31 mouse cellular contexts compared by ENCODE assay signal in genomic region chr10:96545761-96546388, GRCm38 (mm10).
DNase-seq lines count a peak whose midpoint lies in the region; ATAC-seq and TF ChIP-seq lines count a peak whose summit lies in the region.
"Had no signal": no experiment of that assay in that cellular context is flagged by ENCODE, and none has a peak within 500 bp of the region (broad histone marks: within the 10 kb centered on the region; RNA-seq: fewer than 3 reads in every experiment).

No protein-coding gene starts in this region.

- no peaks in the 10 kb centered on the region for H3K9me3 ChIP-seq in forebrain, embryonic 15.5 days
- no peaks in the 10 kb centered on the region for H3K9me3 ChIP-seq in forebrain, embryonic 10.5 days
- H3K9me3 ChIP-seq in lung, embryonic 14.5 days (ENCODE audit: low read depth, low read length), result no peaks in the 10 kb centered on the region
- H3K9me3 ChIP-seq: heart, embryonic 12.5 days; neural tube, embryonic 13.5 days; stomach, embryonic 15.5 days had no signal

- WGBS in forebrain, embryonic 15.5 days, result 23% methylated on average over 2 of the region's 2 CpGs
- 93% methylated on average over 2 of the region's 2 CpGs for WGBS in forebrain, embryonic 10.5 days
- 50% methylated on average over 2 of the region's 2 CpGs for WGBS in lung, embryonic 14.5 days
- WGBS in lung, adult 2 months, result 59% methylated on average over 2 of the region's 2 CpGs

- H3K4me2 ChIP-seq in forebrain, embryonic 15.5 days (replicated peaks), result no peak overlapping the region
- H3K4me2 ChIP-seq in lung, embryonic 14.5 days, result no peak overlapping the region
- H3K4me2 ChIP-seq: heart, embryonic 12.5 days; neural tube, embryonic 13.5 days; stomach, embryonic 15.5 days had no signal

- peak; percentile 89 for ATAC-seq in forebrain, embryonic 15.5 days (replicated peaks)
- ATAC-seq in lung, embryonic 14.5 days (ENCODE audit: insufficient read depth), result no peak
- peak; percentile 80; the same call in 1 of the 2 replicates for ATAC-seq in common myeloid progenitor, adult 5-6 weeks (replicated peaks; ENCODE audit: low read depth, poor library complexity, severe bottlenecking)
- ATAC-seq in megakaryocyte, adult 5-6 weeks (ENCODE audit: poor library complexity, severe bottlenecking), result peak; percentile 26; the same call in 1 of the 2 replicates
- ATAC-seq: CD4-positive, CD25-positive, alpha-beta regulatory T cell, adult 4 months; hindbrain, postnatal 0 days; intestine, embryonic 16.5 days; Patski had no signal

- peaks cover 12% of the 10 kb centered on the region for H3K4me1 ChIP-seq in forebrain, embryonic 15.5 days
- no peaks in the 10 kb centered on the region for H3K4me1 ChIP-seq in forebrain, embryonic 10.5 days
- no peaks in the 10 kb centered on the region for H3K4me1 ChIP-seq in lung, embryonic 14.5 days (ENCODE audit: insufficient read depth)
- no peaks in the 10 kb centered on the region for H3K4me1 ChIP-seq in lung, adult 2 months (ENCODE audit: control insufficient read depth, insufficient read depth, low read length)
- H3K4me1 ChIP-seq: heart, embryonic 12.5 days; stomach, embryonic 15.5 days had no signal

- no peak for TF ChIP-seq POLR2A in lung, adult 2 months (IDR thresholded peaks at IDR 0.05; ENCODE audit: borderline replicate concordance, extremely low read depth, low read depth, low read length)

- no peak overlapping the region for H3K27ac ChIP-seq in forebrain, embryonic 15.5 days (replicated peaks)
- H3K27ac ChIP-seq in forebrain, embryonic 10.5 days, result no peak overlapping the region
- no peak overlapping the region for H3K27ac ChIP-seq in lung, embryonic 14.5 days (ENCODE audit: low read depth)
- H3K27ac ChIP-seq: hindbrain, postnatal 0 days; left cerebral cortex, adult 2 months; stomach, embryonic 15.5 days had no signal

- no peak for TF ChIP-seq CTCF in lung, embryonic 14.5 days (IDR thresholded peaks at IDR 0.05; ENCODE audit: low read depth)
- no peak for TF ChIP-seq CTCF in lung, adult 2 months (IDR thresholded peaks at IDR 0.05; ENCODE audit: insufficient read depth, low read length)

- DNase-seq in forebrain, embryonic 10.5 days (ENCODE audit: extremely low spot score, low spot score), result no peak
- DNase-seq in lung, embryonic 14.5 days, result peak; percentile 22
- no peak for DNase-seq in lung, adult 2 months
- no peak for DNase-seq in layer of hippocampus, postnatal 36 days
- no peak for DNase-seq in thymus, postnatal 14 days
- DNase-seq: adrenal gland, postnatal 36 days; cerebellum, adult 11-12 months; cerebellum, postnatal 25 days; gastrocnemius, postnatal 10 days; heart, adult 11 months; heart, postnatal 10 days; kidney, postnatal 36 days; liver; lung, postnatal 14 days; midbrain, embryonic 14.5 days; retina, postnatal 1 day; right cerebral cortex, postnatal 4 days; thymus, adult 18-20 months; thymus, postnatal 4 days had no signal

- H3K4me3 ChIP-seq in forebrain, embryonic 15.5 days, result no peak overlapping the region
- no peak overlapping the region for H3K4me3 ChIP-seq in forebrain, embryonic 10.5 days
- no peak overlapping the region for H3K4me3 ChIP-seq in lung, embryonic 14.5 days (ENCODE audit: low read depth, low read length)
- no peak overlapping the region for H3K4me3 ChIP-seq in lung, adult 2 months (replicated peaks; ENCODE audit: extremely low read depth, low read depth, low read length)
- H3K4me3 ChIP-seq: heart, embryonic 12.5 days; left cerebral cortex, adult 2 months; neural tube, embryonic 13.5 days; stomach, embryonic 15.5 days had no signal

- no peak overlapping the region for H3K9ac ChIP-seq in forebrain, embryonic 15.5 days (replicated peaks)
- no peak overlapping the region for H3K9ac ChIP-seq in lung, embryonic 14.5 days
- H3K9ac ChIP-seq: heart, embryonic 12.5 days; neural tube, embryonic 13.5 days; stomach, embryonic 15.5 days had no signal

- no peaks in the 10 kb centered on the region for H3K36me3 ChIP-seq in forebrain, embryonic 15.5 days
- H3K36me3 ChIP-seq in forebrain, embryonic 10.5 days (replicated peaks), result no peaks in the 10 kb centered on the region
- H3K36me3 ChIP-seq in lung, embryonic 14.5 days (ENCODE audit: insufficient read depth), result no peaks in the 10 kb centered on the region
- H3K36me3 ChIP-seq: G1E; heart, embryonic 12.5 days; neural tube, embryonic 13.5 days; stomach, embryonic 15.5 days had no signal

- no peaks in the 10 kb centered on the region for H3K27me3 ChIP-seq in forebrain, embryonic 15.5 days
- H3K27me3 ChIP-seq in forebrain, embryonic 10.5 days (ENCODE audit: poor library complexity, severe bottlenecking), result no peaks in the 10 kb centered on the region
- no peaks in the 10 kb centered on the region for H3K27me3 ChIP-seq in lung, embryonic 14.5 days (ENCODE audit: insufficient read depth, low read length)
- H3K27me3 ChIP-seq: heart, embryonic 12.5 days; neural tube, embryonic 13.5 days; Patski; stomach, embryonic 15.5 days had no signal
